Comparison of ENCODE assay signal across 14 mouse cellular contexts in genomic region chr9:62816323-62817098, GRCm38 (mm10). TPM values are rescaled to one million over a fixed set of nuclear protein-coding genes. Genes with fewer than 3 reads are reported as not detected.
DNase-seq lines count a peak whose midpoint lies in the region; ATAC-seq and TF ChIP-seq lines count a peak whose summit lies in the region.
"Had no signal": no experiment of that assay in that cellular context is flagged by ENCODE, and none has a peak within 500 bp of the region (broad histone marks: within the 10 kb centered on the region; RNA-seq: fewer than 3 reads in every experiment).

No protein-coding gene starts in this region.

- no peaks in the 10 kb centered on the region for H3K36me3 ChIP-seq in heart, embryonic 16.5 days (ENCODE audit: control insufficient read depth, insufficient read depth)
- H3K36me3 ChIP-seq in stomach, embryonic 16.5 days (ENCODE audit: control insufficient read depth, insufficient read depth, low read length), result no peaks in the 10 kb centered on the region
- H3K36me3 ChIP-seq in stomach, postnatal 0 days (ENCODE audit: control insufficient read depth, insufficient read depth, low read length), result no peaks in the 10 kb centered on the region
- H3K36me3 ChIP-seq: liver, embryonic 13.5 days; midbrain, embryonic 15.5 days; stomach, embryonic 15.5 days had no signal

- H3K27ac ChIP-seq in heart, embryonic 16.5 days (ENCODE audit: low read length), result peak overlapping the region; percentile 76
- H3K27ac ChIP-seq in stomach, embryonic 16.5 days (ENCODE audit: low read length), result peak overlapping the region; percentile 39; the same call in 1 of the 2 replicates
- no peak overlapping the region; the same call in 1 of the 2 replicates for H3K27ac ChIP-seq in stomach, postnatal 0 days (replicated peaks)
- H3K27ac ChIP-seq in layer of hippocampus, adult 2 months, result no peak overlapping the region
- H3K27ac ChIP-seq: liver, embryonic 13.5 days; midbrain, embryonic 15.5 days had no signal

- H3K4me2 ChIP-seq in heart, embryonic 16.5 days (ENCODE audit: low read depth, low read length), result peak overlapping the region; percentile 54; the same call in 1 of the 2 replicates
- H3K4me2 ChIP-seq in stomach, embryonic 16.5 days (ENCODE audit: low read depth, low read length), result no peak overlapping the region
- H3K4me2 ChIP-seq in stomach, postnatal 0 days (replicated peaks; ENCODE audit: low read depth), result no peak overlapping the region
- H3K4me2 ChIP-seq: liver, embryonic 13.5 days; midbrain, embryonic 15.5 days; stomach, embryonic 15.5 days had no signal

- WGBS in heart, embryonic 16.5 days, result 57% methylated on average over 9 of the region's 9 CpGs
- WGBS in stomach, embryonic 16.5 days, result 76% methylated on average over 9 of the region's 9 CpGs
- WGBS in stomach, postnatal 0 days, result 74% methylated on average over 9 of the region's 9 CpGs

- TF ChIP-seq CTCF in stomach, postnatal 0 days (IDR thresholded peaks at IDR 0.05; ENCODE audit: low read depth), result no peak
- TF ChIP-seq CTCF in layer of hippocampus, adult 2 months (conservative IDR thresholded peaks at IDR 0.05), result no peak

- H3K9me3 ChIP-seq in heart, embryonic 16.5 days (replicated peaks; ENCODE audit: control insufficient read depth, low read length), result no peaks in the 10 kb centered on the region
- H3K9me3 ChIP-seq in stomach, embryonic 16.5 days (replicated peaks; ENCODE audit: control insufficient read depth, low read length), result no peaks in the 10 kb centered on the region
- H3K9me3 ChIP-seq in stomach, postnatal 0 days (ENCODE audit: control insufficient read depth, low read length), result no peaks in the 10 kb centered on the region
- H3K9me3 ChIP-seq: liver, embryonic 13.5 days; midbrain, embryonic 15.5 days; stomach, embryonic 15.5 days had no signal

- H3K4me3 ChIP-seq in heart, embryonic 16.5 days (ENCODE audit: low read length), result peak overlapping the region; percentile 12; the same call in 1 of the 2 replicates
- no peak overlapping the region for H3K4me3 ChIP-seq in stomach, embryonic 16.5 days (replicated peaks; ENCODE audit: low read length)
- H3K4me3 ChIP-seq in stomach, postnatal 0 days (ENCODE audit: low read depth, low read length), result no peak overlapping the region
- H3K4me3 ChIP-seq in layer of hippocampus, adult 2 months, result no peak overlapping the region
- H3K4me3 ChIP-seq: liver, embryonic 13.5 days; midbrain, embryonic 15.5 days; stomach, embryonic 15.5 days had no signal

- no peak for TF ChIP-seq EP300 in stomach, postnatal 0 days (optimal IDR thresholded peaks at IDR 0.05)

- H3K27me3 ChIP-seq in heart, embryonic 16.5 days (ENCODE audit: control insufficient read depth, insufficient read depth, low read length), result no peaks in the 10 kb centered on the region
- H3K27me3 ChIP-seq in stomach, embryonic 16.5 days (ENCODE audit: control insufficient read depth, insufficient read depth, low read length), result no peaks in the 10 kb centered on the region
- no peaks in the 10 kb centered on the region for H3K27me3 ChIP-seq in stomach, postnatal 0 days (ENCODE audit: control insufficient read depth, insufficient read depth, low read length)
- H3K27me3 ChIP-seq: liver, embryonic 13.5 days; midbrain, embryonic 15.5 days; stomach, embryonic 15.5 days had no signal

- H3K9ac ChIP-seq in heart, embryonic 16.5 days (ENCODE audit: low read length), result peak overlapping the region; percentile 5; the same call in 1 of the 2 replicates
- H3K9ac ChIP-seq in stomach, embryonic 16.5 days (ENCODE audit: low read length), result no peak overlapping the region
- H3K9ac ChIP-seq in stomach, postnatal 0 days (ENCODE audit: low read length), result no peak overlapping the region
- H3K9ac ChIP-seq: liver, embryonic 13.5 days; midbrain, embryonic 15.5 days; stomach, embryonic 15.5 days had no signal

- peaks cover 28% of the 10 kb centered on the region for H3K4me1 ChIP-seq in heart, embryonic 16.5 days (ENCODE audit: control insufficient read depth, insufficient read depth, low read length)
- H3K4me1 ChIP-seq in stomach, embryonic 16.5 days (ENCODE audit: control insufficient read depth, insufficient read depth, low read length), result peaks cover 11% of the 10 kb centered on the region
- H3K4me1 ChIP-seq in stomach, postnatal 0 days (replicated peaks; ENCODE audit: control insufficient read depth, insufficient read depth), result no peaks in the 10 kb centered on the region; the same call in 1 of the 2 replicates

- no peak for DNase-seq in frontal cortex, postnatal 10 days (ENCODE audit: low spot score in 2 of 2)
- DNase-seq in heart, postnatal 36 days, result no peak
- DNase-seq in stomach, postnatal 0 days (ENCODE audit: low spot score), result no peak
- no peak for DNase-seq in layer of hippocampus, adult 2 months (ENCODE audit: low spot score in 2 of 2)
- DNase-seq: cerebellum, adult 2 months; gastrocnemius, postnatal 25 days; liver, embryonic 13.5 days; thymus, postnatal 36 days had no signal

- intact Hi-C loops in heart, postnatal 36 days (cut with DNase I), result loop anchor here (10.0 kb wide), 1 partner anchor 558 kb away; the partner anchor contains the start of gene Map2k5

- ATAC-seq in frontal cortex, adult (ENCODE audit: low TSS enrichment), result peak; percentile 14; the same call in 1 of the 2 replicates
- ATAC-seq in heart, embryonic 16.5 days (replicated peaks; ENCODE audit: extremely low read depth, insufficient read depth, low FRiP score), result no peak
- ATAC-seq in stomach, embryonic 16.5 days (ENCODE audit: insufficient read depth, low FRiP score), result no peak
- ATAC-seq in stomach, postnatal 0 days (ENCODE audit: low FRiP score, low TSS enrichment), result no peak
- ATAC-seq: inflammation-experienced regulatory T-cells, adult 6 months; midbrain, embryonic 15.5 days had no signal

RNA-seq across cellular contexts. Expression of gene Fem1b, which starts 4.8 kb away (rescaled TPM):
- polyA plus RNA-seq in heart, embryonic 16.5 days (2015; fragmentation: Nextera tagmentation; extraction: Ambion mirVana), result 12.1 and 13.4 TPM in 2 replicates
- total RNA-seq in heart, postnatal 36 days (2021), result 10 to 100 TPM; 16.2 to 16.9 TPM
- 15.8 and 16.0 TPM in 2 replicates for polyA plus RNA-seq in stomach, embryonic 16.5 days (2015; fragmentation: Nextera tagmentation; extraction: Ambion mirVana)
- 6.6 and 6.8 TPM in 2 replicates for polyA plus RNA-seq in stomach, postnatal 0 days (2015; fragmentation: Nextera tagmentation; extraction: Ambion mirVana)
- total RNA-seq in layer of hippocampus, adult 2 months (2021), result 10 to 100 TPM; 91.9 to 95.0 TPM

RNA-seq across cellular contexts. Expression of gene Cln6, which starts 22.1 kb away (rescaled TPM):
- polyA plus RNA-seq in heart, embryonic 16.5 days (2015; fragmentation: Nextera tagmentation; extraction: Ambion mirVana), result 15.9 and 16.3 TPM in 2 replicates
- total RNA-seq in heart, postnatal 36 days (2021), result 10 to 100 TPM; 23.8 to 26.6 TPM
- 20.0 and 22.7 TPM in 2 replicates for polyA plus RNA-seq in stomach, embryonic 16.5 days (2015; fragmentation: Nextera tagmentation; extraction: Ambion mirVana)
- 16.2 and 17.4 TPM in 2 replicates for polyA plus RNA-seq in stomach, postnatal 0 days (2015; fragmentation: Nextera tagmentation; extraction: Ambion mirVana)
- total RNA-seq in layer of hippocampus, adult 2 months (2021), result 10 to 100 TPM; 12.1 to 12.2 TPM

RNA-seq across cellular contexts. Expression of gene Calml4, which starts 41.4 kb away (rescaled TPM):
- 3.4 and 4.2 TPM in 2 replicates for polyA plus RNA-seq in heart, embryonic 16.5 days (2015; fragmentation: Nextera tagmentation; extraction: Ambion mirVana)
- total RNA-seq in heart, postnatal 36 days (2021), result 1 to 10 TPM; 1.1 to 1.4 TPM
- 44.3 and 47.7 TPM in 2 replicates for polyA plus RNA-seq in stomach, embryonic 16.5 days (2015; fragmentation: Nextera tagmentation; extraction: Ambion mirVana)
- 21.6 and 24.6 TPM in 2 replicates for polyA plus RNA-seq in stomach, postnatal 0 days (2015; fragmentation: Nextera tagmentation; extraction: Ambion mirVana)
- total RNA-seq in layer of hippocampus, adult 2 months (2021), result 1 to 10 TPM; 1.8 to 2.4 TPM

Comparison
In these comparisons a context has a peak if more than half of its experiments do, and no peak if none do; other contexts are left out.
1. H3K27ac ChIP-seq: peak in heart, embryonic 16.5 days (single experiment) and stomach, embryonic 16.5 days (single experiment); none in stomach, postnatal 0 days (single experiment) and layer of hippocampus, adult 2 months (single experiment).